Mouse (Mus musculus): ENCODE data around the gene Synpo2.

- TF ChIP-seq GATA1 (IDR thresholded peaks at IDR 0.05; ENCODE audit: borderline replicate concordance, low read length) (no peak), FLI1 (IDR thresholded peaks at IDR 0.05; ENCODE audit: low read length) (no peak)
These were observed 131.6 kb downstream of the Synpo2 start for GRCm38 (mm10) chr3:123104325-123104724.
